Mouse (Mus musculus): ENCODE data around the gene Tnfrsf1b.

- TF ChIP-seq CTCF (IDR thresholded peaks at IDR 0.05; ENCODE audit: control insufficient read depth, insufficient read depth, low read length) (no peak), POLR2A (IDR thresholded peaks at IDR 0.05; ENCODE audit: borderline replicate concordance, control insufficient read depth, low read depth, low read length) (peak; percentile 38; the same call in 1 of the 2 replicates)
Measured at GRCm38 (mm10) chr4:145239049-145239830, 7.4 kb downstream of the Tnfrsf1b start.
